Mouse (Mus musculus) hindbrain, postnatal 0 days (tissue): ENCODE results near the gene Apaf1. TPM values are rescaled to one million over a fixed set of nuclear protein-coding genes. Genes with fewer than 3 reads are reported as not detected.

Experiments used
- ATAC-seq: fragments of 200-750 bp; cut with Nextera tagmentation; 2 replicates; pipeline ENCODE4 v1.8.0; 2017; ENCODE audit warnings: mild to moderate bottlenecking, moderate TSS enrichment, moderate library complexity
- DNase-seq: peaks from one replicate; pipeline ENCODE4 v3.0.0-alpha.2; 2015; ENCODE audit warnings: low spot score
- H3K27ac ChIP-seq: fragments of 300-500 bp; sonication (generic); 2 replicates; pipeline ENCODE4 v1.5.1; 2014; ENCODE audit warnings: mild to moderate bottlenecking
- H3K27me3 ChIP-seq: fragments of 300-500 bp; sonication (generic); 2 replicates; pipeline ENCODE4 v1.6.1; 2014; ENCODE audit warnings: low read length, mixed read lengths; ENCODE audit not compliant: insufficient read depth
- H3K36me3 ChIP-seq: fragments of 300-500 bp; sonication (generic); 2 replicates; pipeline ENCODE4 v1.6.1; 2014; ENCODE audit warnings: low read length, mixed read lengths; ENCODE audit not compliant: insufficient read depth
- H3K4me1 ChIP-seq: fragments of 300-500 bp; sonication (generic); 2 replicates; pipeline ENCODE4 v1.6.1; 2014; ENCODE audit warnings: antibody characterized with exemption, low read length, mixed read lengths; ENCODE audit not compliant: insufficient read depth
- H3K4me2 ChIP-seq: fragments of 300-500 bp; sonication (generic); 2 replicates; pipeline ENCODE4 v1.6.1; 2014; ENCODE audit warnings: low read depth, mild to moderate bottlenecking, low read length, moderate library complexity, mixed read lengths
- H3K4me3 ChIP-seq: fragments of 300-500 bp; sonication (generic); 2 replicates; pipeline ENCODE4 v1.5.1; 2014; ENCODE audit warnings: low read length
- H3K9ac ChIP-seq: fragments of 300-500 bp; sonication (generic); replicated peaks from 2 replicates; pipeline ENCODE4 v1.6.1; 2014; ENCODE audit warnings: mild to moderate bottlenecking, low read length, moderate library complexity, mixed read lengths
- H3K9me3 ChIP-seq: fragments of 300-500 bp; sonication (generic); 2 replicates; pipeline ENCODE4 v1.6.1; 2016; ENCODE audit warnings: low read length, mixed read lengths
- CTCF ChIP-seq: IDR thresholded peaks from 2 replicates; pipeline ENCODE4 v1.5.1; 2016; ENCODE audit warnings: antibody characterized with exemption, control low read depth, low read depth
- WGBS: fragments of 180-500 bp; shearing (Covaris S2); extraction: QIAGEN DNeasy Blood & Tissue Kit; methylation state at CpG from one replicate; pipeline ENCODE4 v1.1.7; 2014; 5-methylcytosine and 5-hydroxymethylcytosine counted together
- polyA plus RNA-seq: library from polyadenylated mRNA; unstranded; fragments of >200 nt; fragmentation: Nextera tagmentation; extraction: Ambion mirVana; gene quantifications from 2 replicates; pipeline ENCODE4 v1.2.1, GENCODE M21; 2015
- total RNA-seq: library from RNA; depleted of rRNA; stranded (reverse); fragments of >200 nt; gene quantifications from 2 replicates; pipeline ENCODE4 v1.2.3, GENCODE M21; 2014

Gene Apaf1
- total and polyA plus RNA-seq, 2 experiments from 2014 or later, result 13.8 to 38.9 TPM

DNA sequence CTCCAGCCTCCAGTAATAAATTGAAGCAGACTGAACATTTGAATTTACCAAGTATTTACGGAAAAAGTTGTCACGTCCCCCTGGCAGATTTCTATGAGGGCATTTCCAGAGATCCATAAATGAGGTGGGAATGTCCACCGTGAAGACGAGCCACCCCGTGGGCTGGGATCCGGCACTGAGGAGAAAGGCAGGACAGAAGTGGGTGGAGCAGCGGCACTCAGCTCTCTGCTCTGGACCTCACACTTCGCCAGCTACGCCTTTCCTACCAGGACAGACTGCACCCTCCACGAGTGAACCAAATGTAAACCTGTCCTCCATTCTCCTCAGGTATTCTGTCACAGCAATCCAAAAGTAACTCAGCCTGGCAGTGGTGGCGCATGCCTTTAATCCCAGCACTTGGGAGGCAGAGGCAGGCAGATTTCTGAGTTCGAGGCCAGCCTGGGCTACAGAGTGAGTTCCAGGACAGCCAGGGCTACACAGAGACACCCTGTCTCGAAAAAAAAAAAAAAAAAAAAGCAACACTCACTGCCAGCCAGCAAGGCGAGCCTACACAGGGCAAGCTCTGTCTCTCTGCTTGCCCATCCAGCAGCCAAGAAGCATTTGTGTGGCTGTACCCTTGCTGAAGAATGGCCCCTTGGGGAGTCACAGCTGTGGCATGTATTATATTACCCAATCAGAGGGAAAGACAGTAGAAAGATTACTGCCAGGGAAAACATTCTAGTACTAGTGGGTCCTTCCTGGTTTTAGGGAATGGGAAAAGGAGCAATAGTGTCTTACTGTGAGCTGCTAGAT lies 20.4 kb upstream of the Apaf1 start:
- DNase-seq (no peak), ATAC-seq (no peak)
- no peaks in the 10 kb centered on the region for H3K27me3 ChIP-seq
- H3K36me3 ChIP-seq, result peaks cover 6% of the 10 kb centered on the region; the same call in 1 of the 2 replicates
- WGBS, result 87% methylated on average over 14 of the region's 14 CpGs
- H3K9me3 ChIP-seq, result no peaks in the 10 kb centered on the region
- no peak overlapping the region for H3K4me3 ChIP-seq
- H3K4me2 ChIP-seq, result no peak overlapping the region
- no peak overlapping the region for H3K9ac ChIP-seq
- no peak for TF ChIP-seq CTCF
- no peak overlapping the region for H3K27ac ChIP-seq
- no peaks in the 10 kb centered on the region for H3K4me1 ChIP-seq

DNA sequence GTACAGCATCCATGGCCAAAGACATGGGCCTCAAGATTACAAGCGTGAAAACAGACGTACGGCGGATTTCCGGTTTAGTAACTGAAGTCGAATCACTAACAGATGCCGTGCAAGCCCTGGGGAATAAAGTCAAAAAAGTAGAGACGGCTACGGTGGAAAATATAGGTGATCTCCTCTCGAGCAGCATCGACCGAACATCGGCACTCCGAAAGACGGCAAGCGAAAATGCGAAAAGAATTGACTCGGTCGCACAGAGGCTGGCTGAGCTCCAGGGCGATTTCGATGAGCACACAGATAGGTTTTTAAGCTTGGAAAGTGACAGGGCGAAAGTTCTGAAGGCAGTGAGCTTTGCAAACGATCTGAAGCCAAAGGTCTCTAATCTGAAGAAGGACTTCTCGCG lies 19.4 kb upstream of the Apaf1 start:
- no peak overlapping the region for H3K27ac ChIP-seq
- DNase-seq, result no peak
- no peak overlapping the region for H3K4me2 ChIP-seq
- peaks cover 6% of the 10 kb centered on the region; the same call in 1 of the 2 replicates for H3K36me3 ChIP-seq
- ATAC-seq, result no peak
- no peaks in the 10 kb centered on the region for H3K4me1 ChIP-seq
- H3K9ac ChIP-seq, result no peak overlapping the region
- no peak overlapping the region for H3K4me3 ChIP-seq
- no peaks in the 10 kb centered on the region for H3K9me3 ChIP-seq
- no peaks in the 10 kb centered on the region for H3K27me3 ChIP-seq
- 95% methylated on average over 25 of the region's 25 CpGs for WGBS
- TF ChIP-seq CTCF, result no peak

DNA sequence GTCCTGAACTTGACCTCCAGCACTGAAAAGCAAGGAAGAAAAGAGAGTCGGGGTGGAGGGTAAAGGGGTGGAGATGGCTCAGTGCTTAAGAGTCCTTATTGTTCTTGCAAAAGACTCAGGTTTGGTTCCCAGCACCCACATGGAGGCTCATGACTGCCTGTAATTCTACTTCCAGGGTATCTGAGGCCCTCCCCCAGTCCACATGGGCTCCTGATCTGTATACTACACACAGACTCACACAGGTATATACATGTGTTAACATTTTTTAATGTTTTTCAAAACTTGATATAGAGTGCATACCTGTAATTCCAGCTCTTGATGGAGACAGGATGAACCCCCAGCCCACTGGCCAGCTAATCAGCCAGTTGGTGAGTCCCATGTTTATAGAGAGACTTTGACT lies 17.5 kb upstream of the Apaf1 start:
- TF ChIP-seq CTCF, result no peak
- H3K4me3 ChIP-seq, result no peak overlapping the region
- DNase-seq, result no peak
- 82% methylated on average over 1 of the region's 1 CpGs for WGBS
- no peaks in the 10 kb centered on the region for H3K27me3 ChIP-seq
- H3K4me1 ChIP-seq, result no peaks in the 10 kb centered on the region
- no peak overlapping the region for H3K4me2 ChIP-seq
- no peak overlapping the region for H3K9ac ChIP-seq
- no peak overlapping the region for H3K27ac ChIP-seq
- H3K36me3 ChIP-seq, result peaks cover 11% of the 10 kb centered on the region; the same call in 1 of the 2 replicates
- ATAC-seq, result no peak
- H3K9me3 ChIP-seq, result no peaks in the 10 kb centered on the region

DNA sequence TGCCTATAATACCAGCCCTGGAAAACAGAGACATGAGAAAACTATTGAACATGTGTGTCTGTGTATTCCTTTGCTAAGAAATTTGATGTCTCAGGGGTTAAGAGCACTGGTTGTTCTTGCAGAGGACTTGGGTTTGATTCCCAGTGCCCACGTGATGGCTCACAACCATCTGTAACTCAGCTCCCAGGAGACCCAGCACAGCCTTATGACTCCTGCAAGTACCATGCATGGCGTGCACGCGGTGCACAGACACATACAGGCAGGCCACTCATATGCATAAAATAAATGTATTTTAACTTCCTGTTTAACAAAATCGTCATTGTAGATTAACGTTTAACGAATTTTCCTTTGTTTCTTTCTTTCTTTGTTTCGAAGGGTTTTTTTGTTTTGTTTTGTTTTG lies 15.5 kb upstream of the Apaf1 start:
- DNase-seq (no peak), ATAC-seq (no peak)
- H3K4me3 ChIP-seq, result no peak overlapping the region
- H3K4me1 ChIP-seq, result no peaks in the 10 kb centered on the region
- 94% methylated on average over 8 of the region's 8 CpGs for WGBS
- no peak overlapping the region for H3K9ac ChIP-seq
- no peak overlapping the region for H3K4me2 ChIP-seq
- TF ChIP-seq CTCF, result no peak
- no peaks in the 10 kb centered on the region for H3K27me3 ChIP-seq
- H3K9me3 ChIP-seq, result no peaks in the 10 kb centered on the region
- peaks cover 11% of the 10 kb centered on the region; the same call in 1 of the 2 replicates for H3K36me3 ChIP-seq
- H3K27ac ChIP-seq, result no peak overlapping the region

DNA sequence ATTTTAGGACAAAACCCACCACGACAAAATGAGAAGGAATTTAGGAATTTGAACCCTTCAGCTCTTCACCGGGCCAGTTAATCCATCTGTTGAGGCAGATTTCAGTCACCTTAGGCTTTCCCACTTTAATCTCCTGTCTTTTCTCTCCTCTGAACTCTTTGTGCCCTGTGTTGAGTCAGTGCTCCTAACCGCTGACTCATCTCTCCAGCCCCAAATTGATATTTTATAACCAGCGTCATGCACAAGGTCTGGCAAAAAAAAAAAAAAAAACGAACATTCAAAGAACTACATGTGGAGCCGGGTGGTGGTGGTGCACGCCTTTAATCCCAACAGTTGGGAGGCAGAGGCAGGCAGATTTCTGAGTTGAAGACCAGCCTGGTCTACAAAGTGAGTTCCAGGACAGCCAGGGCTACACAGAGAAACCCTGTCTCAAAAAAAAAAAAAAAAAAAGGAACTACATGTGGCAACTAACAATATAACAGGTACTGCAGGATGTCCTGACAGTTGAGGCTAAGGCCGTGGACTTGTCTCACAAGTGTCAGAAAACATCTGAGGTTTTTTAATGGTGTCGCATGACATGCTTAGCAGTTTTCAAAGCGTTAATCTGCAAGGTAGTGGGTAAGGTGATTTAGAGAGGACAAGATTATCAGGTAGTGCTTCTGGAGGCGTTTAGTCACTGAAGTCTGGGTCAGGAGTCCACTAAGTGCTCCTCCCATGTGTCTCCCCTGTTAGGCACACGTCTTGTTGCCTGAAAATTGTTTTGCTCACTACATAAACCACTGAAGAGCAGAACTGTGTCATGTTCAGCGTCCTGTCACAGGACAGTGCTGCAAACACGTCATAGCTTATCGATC lies 11.9 kb upstream of the Apaf1 start:
- DNase-seq (no peak), ATAC-seq (no peak)
- TF ChIP-seq CTCF, result no peak
- Histone ChIP-seq H3K4me3 (no peak overlapping the region), H3K9ac (no peak overlapping the region), H3K27me3 (no peaks in the 10 kb centered on the region), H3K9me3 (no peaks in the 10 kb centered on the region), H3K27ac (no peak overlapping the region), H3K4me1 (no peaks in the 10 kb centered on the region), H3K4me2 (no peak overlapping the region), H3K36me3 (peaks cover 5% of the 10 kb centered on the region; the same call in 1 of the 2 replicates)
- WGBS, result 89% methylated on average over 15 of the region's 15 CpGs

DNA sequence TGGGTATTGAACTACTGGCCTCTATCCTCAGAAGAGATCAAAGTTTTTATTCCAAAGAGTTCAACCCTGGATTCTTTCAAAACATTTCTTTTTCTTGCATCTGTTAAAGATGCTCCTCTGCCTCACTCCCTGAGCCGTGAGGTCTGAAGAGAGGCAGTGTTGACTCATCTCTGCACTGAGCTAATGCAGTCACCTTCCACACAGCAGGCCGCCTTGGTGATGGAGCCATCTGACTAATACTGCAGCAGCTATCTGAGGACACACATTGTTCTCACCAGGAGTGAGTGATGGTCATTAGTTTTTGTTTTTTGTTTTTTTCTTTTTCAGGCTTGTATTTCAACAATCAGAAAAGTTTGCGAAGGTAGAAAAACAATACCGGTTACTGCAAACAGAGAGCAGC lies 10.2 kb upstream of the Apaf1 start:
- DNase-seq, result no peak
- no peak overlapping the region for H3K4me3 ChIP-seq
- H3K4me1 ChIP-seq, result no peaks in the 10 kb centered on the region
- no peak overlapping the region for H3K27ac ChIP-seq
- no peak overlapping the region for H3K4me2 ChIP-seq
- H3K27me3 ChIP-seq, result no peaks in the 10 kb centered on the region
- no peak overlapping the region for H3K9ac ChIP-seq
- TF ChIP-seq CTCF, result no peak
- peaks cover 5% of the 10 kb centered on the region; the same call in 1 of the 2 replicates for H3K36me3 ChIP-seq
- no peak for ATAC-seq
- WGBS, result 89% methylated on average over 4 of the region's 4 CpGs
- no peaks in the 10 kb centered on the region for H3K9me3 ChIP-seq
